In genomic region chr10:6022609-6023283, GRCm38 (mm10) we compare ENCODE assay signal across 25 mouse cellular contexts.
A peak's percentile ranks its signal among the peaks of the same experiment; 100 is the strongest.
DNase-seq lines count a peak whose midpoint lies in the region; ATAC-seq and TF ChIP-seq lines count a peak whose summit lies in the region.
"Had no signal": no experiment of that assay in that cellular context is flagged by ENCODE, and none has a peak within 500 bp of the region (broad histone marks: within the 10 kb centered on the region; RNA-seq: fewer than 3 reads in every experiment).

No protein-coding gene starts in this region.

- no peak overlapping the region for H3K27ac ChIP-seq in intestine, embryonic 14.5 days (ENCODE audit: low read depth)
- H3K27ac ChIP-seq in intestine, postnatal 0 days (ENCODE audit: low read depth, low read length), result no peak overlapping the region
- no peak overlapping the region for H3K27ac ChIP-seq in stomach, embryonic 15.5 days
- H3K27ac ChIP-seq: forebrain, embryonic 10.5 days; forebrain, embryonic 13.5 days; gastrocnemius, adult 2 months; heart, embryonic 15.5 days; hindbrain, embryonic 10.5 days; hindbrain, embryonic 13.5 days had no signal

- no peaks in the 10 kb centered on the region for H3K9me3 ChIP-seq in intestine, embryonic 14.5 days (ENCODE audit: control insufficient read depth, low read length)
- H3K9me3 ChIP-seq in intestine, postnatal 0 days (ENCODE audit: control insufficient read depth), result no peaks in the 10 kb centered on the region
- H3K9me3 ChIP-seq in stomach, embryonic 15.5 days, result no peaks in the 10 kb centered on the region
- H3K9me3 ChIP-seq: forebrain, embryonic 10.5 days; forebrain, embryonic 13.5 days; heart, embryonic 12.5 days; heart, embryonic 15.5 days; hindbrain, embryonic 10.5 days; hindbrain, embryonic 13.5 days had no signal

- H3K4me3 ChIP-seq in intestine, embryonic 14.5 days (ENCODE audit: low read depth, low read length), result no peak overlapping the region
- H3K4me3 ChIP-seq in intestine, postnatal 0 days (ENCODE audit: low read depth, low read length), result no peak overlapping the region
- H3K4me3 ChIP-seq in stomach, embryonic 15.5 days (replicated peaks), result no peak overlapping the region
- H3K4me3 ChIP-seq: forebrain, embryonic 10.5 days; forebrain, embryonic 13.5 days; gastrocnemius, adult 2 months; heart, embryonic 12.5 days; heart, embryonic 15.5 days; hindbrain, embryonic 10.5 days; hindbrain, embryonic 13.5 days had no signal

- H3K36me3 ChIP-seq in intestine, embryonic 14.5 days (ENCODE audit: control insufficient read depth, insufficient read depth, low read length), result no peaks in the 10 kb centered on the region
- no peaks in the 10 kb centered on the region for H3K36me3 ChIP-seq in intestine, postnatal 0 days (ENCODE audit: control insufficient read depth, insufficient read depth)
- no peaks in the 10 kb centered on the region for H3K36me3 ChIP-seq in stomach, embryonic 15.5 days
- H3K36me3 ChIP-seq: forebrain, embryonic 10.5 days; heart, embryonic 12.5 days; heart, embryonic 15.5 days; hindbrain, embryonic 10.5 days; hindbrain, embryonic 13.5 days had no signal

- WGBS in intestine, embryonic 14.5 days, result 62% methylated on average over 2 of the region's 2 CpGs
- 24% methylated on average over 2 of the region's 2 CpGs for WGBS in intestine, postnatal 0 days
- 61% methylated on average over 2 of the region's 2 CpGs for whole genome bisulfite sequencing in stomach, embryonic 15.5 days

- DNase-seq in intestine, embryonic 14.5 days (ENCODE audit: low spot score), result no peak
- DNase-seq in frontal cortex, postnatal 10 days (ENCODE audit: low spot score in 2 of 2), result no peak
- DNase-seq in heart, adult 9 months (ENCODE audit: low spot score in 2 of 2), result no peak
- no peak for DNase-seq in adipocyte (ENCODE audit: low spot score)
- DNase-seq: adrenal gland, postnatal 10 days; adrenal gland, postnatal 36 days; cerebellum, adult 18-20 months; cerebellum, adult 9-10 months; cerebellum, postnatal 14 days; gastrocnemius, adult 2 months; gastrocnemius, postnatal 14 days; heart, adult 11 months; heart, postnatal 10 days; heart, postnatal 36 days had no signal

- H3K27me3 ChIP-seq in intestine, embryonic 14.5 days (replicated peaks; ENCODE audit: control insufficient read depth, insufficient read depth, low read length), result no peaks in the 10 kb centered on the region
- no peaks in the 10 kb centered on the region for H3K27me3 ChIP-seq in intestine, postnatal 0 days (replicated peaks; ENCODE audit: control insufficient read depth, insufficient read depth, low read length)
- H3K27me3 ChIP-seq in stomach, embryonic 15.5 days (replicated peaks), result no peaks in the 10 kb centered on the region
- H3K27me3 ChIP-seq: forebrain, embryonic 13.5 days; heart, embryonic 12.5 days; heart, embryonic 15.5 days; hindbrain, embryonic 13.5 days had no signal

- no peak overlapping the region for H3K4me2 ChIP-seq in intestine, embryonic 14.5 days (ENCODE audit: low read length)
- H3K4me2 ChIP-seq in intestine, postnatal 0 days (replicated peaks; ENCODE audit: low read depth), result no peak overlapping the region
- no peak overlapping the region for H3K4me2 ChIP-seq in stomach, embryonic 15.5 days
- H3K4me2 ChIP-seq: forebrain, embryonic 13.5 days; heart, embryonic 12.5 days; heart, embryonic 15.5 days; hindbrain, embryonic 13.5 days had no signal

- peak; percentile 90 for ATAC-seq in intestine, embryonic 14.5 days (replicated peaks; ENCODE audit: low FRiP score, low TSS enrichment, low read depth)
- ATAC-seq in intestine, postnatal 0 days, result peak; percentile 95
- peak; percentile 80 for ATAC-seq in stomach, embryonic 15.5 days (ENCODE audit: insufficient read depth, low FRiP score, low read depth)
- ATAC-seq: activated CD4-positive, CD25-positive, alpha-beta regulatory T cell, adult 4 months; forebrain, embryonic 13.5 days; forebrain, embryonic 16.5 days; hindbrain, embryonic 16.5 days had no signal

- H3K9ac ChIP-seq in intestine, embryonic 14.5 days (ENCODE audit: low read length), result no peak overlapping the region
- H3K9ac ChIP-seq in intestine, postnatal 0 days (ENCODE audit: low read depth, low read length), result no peak overlapping the region
- no peak overlapping the region for H3K9ac ChIP-seq in stomach, embryonic 15.5 days
- H3K9ac ChIP-seq: forebrain, embryonic 13.5 days; heart, embryonic 12.5 days; heart, embryonic 15.5 days; hindbrain, embryonic 13.5 days had no signal

- TF ChIP-seq CTCF in intestine, postnatal 0 days (IDR thresholded peaks at IDR 0.05; ENCODE audit: low read depth), result no peak

- no peaks in the 10 kb centered on the region for H3K4me1 ChIP-seq in intestine, embryonic 14.5 days (replicated peaks; ENCODE audit: control insufficient read depth, insufficient read depth, low read length)
- no peaks in the 10 kb centered on the region for H3K4me1 ChIP-seq in intestine, postnatal 0 days (replicated peaks; ENCODE audit: control insufficient read depth, insufficient read depth, low read length)
- no peaks in the 10 kb centered on the region for H3K4me1 ChIP-seq in stomach, embryonic 15.5 days
- H3K4me1 ChIP-seq: forebrain, embryonic 10.5 days; forebrain, embryonic 13.5 days; hindbrain, embryonic 10.5 days; hindbrain, embryonic 13.5 days had no signal
